Mouse (Mus musculus): Measurements from ENCODE around the gene Hes7.

- no peak for TF ChIP-seq CTCF (IDR thresholded peaks at IDR 0.05; ENCODE audit: borderline replicate concordance, insufficient read depth, low read length)
- no peak for TF ChIP-seq POLR2A (IDR thresholded peaks at IDR 0.05; ENCODE audit: low read depth, low read length)
Measured at GRCm38 (mm10) chr11:69103121-69103520, 17.1 kb upstream of the Hes7 start.

Data from embryonic fibroblast, embryonic 13.5 days (primary cell).